Mouse (Mus musculus) naive thymus-derived CD4-positive, alpha-beta T cell, adult 2 months (primary cell): ENCODE results near the gene Tspan3.
A peak's percentile ranks its signal among the peaks of the same experiment; 100 is the strongest.

Experiments
- DNase-seq: peaks from one replicate; pipeline ENCODE4 v3.0.0-alpha.2; 2011; ENCODE audit warnings: low read depth

The Tspan3 gene

GRCm38 (mm10) chr9:56165377-56165776 lies at the start of gene Tspan3:
Gene Tspan3, minus strand, starts transcription at chr9:56165477.
- no peak for DNase-seq

GRCm38 (mm10) chr9:56213451-56214291 lies 48.4 kb upstream of the Tspan3 start:
- DNase-seq = peak; percentile 64

- DNase-seq = peak; percentile 33
These were observed 43.5 kb upstream of the Tspan3 start for GRCm38 (mm10) chr9:56208817-56209216.

GRCm38 (mm10) chr9:56207516-56207915 lies 42.2 kb upstream of the Tspan3 start:
- DNase-seq = no peak

DNA sequence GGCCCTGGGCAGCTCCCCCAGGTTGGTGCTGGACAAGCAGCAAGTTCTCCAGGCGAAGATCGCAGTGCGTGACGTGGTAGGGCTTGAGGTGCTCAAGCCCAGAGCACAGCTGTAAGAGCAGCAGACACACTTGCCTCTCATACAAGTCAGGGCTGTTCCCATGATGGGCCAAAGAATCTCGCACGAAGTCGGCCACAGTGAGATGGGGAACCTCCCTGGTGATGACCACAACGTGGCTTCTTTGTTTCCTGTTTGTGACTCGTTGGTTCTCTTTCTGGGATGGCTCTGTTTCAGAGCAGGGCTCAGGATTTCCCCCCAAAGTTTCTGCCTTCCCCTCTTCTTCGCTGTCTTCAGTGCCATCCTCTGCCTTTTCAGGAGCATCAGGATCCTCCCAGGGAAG lies 41.8 kb upstream of the Tspan3 start:
- DNase-seq = no peak

- DNase-seq = no peak
These were observed 40.1 kb upstream of the Tspan3 start for GRCm38 (mm10) chr9:56205336-56205735.

DNA sequence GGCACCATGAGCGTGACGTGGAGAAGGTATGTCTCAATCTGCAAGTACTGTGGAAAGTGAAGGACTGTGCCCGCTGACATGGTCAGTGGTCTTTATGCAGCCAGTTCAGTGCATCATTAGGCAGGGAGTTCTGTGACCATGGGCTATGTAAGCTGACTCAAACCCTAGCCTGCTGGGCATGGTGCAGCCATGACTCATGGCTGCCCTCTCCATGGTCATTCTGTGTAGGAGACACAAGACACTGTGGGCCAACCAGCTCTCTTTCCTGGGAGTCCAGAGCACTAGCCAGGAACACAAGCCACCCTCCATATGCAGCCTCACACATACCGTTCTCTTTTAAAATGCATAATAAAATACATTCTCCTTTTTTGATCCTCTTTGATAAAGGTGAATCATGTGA lies 39.0 kb upstream of the Tspan3 start:
- DNase-seq = no peak

- DNase-seq = peak; percentile 82
These were observed 35.5 kb upstream of the Tspan3 start for GRCm38 (mm10) chr9:56200645-56201314.

GRCm38 (mm10) chr9:56200200-56200599 lies 34.9 kb upstream of the Tspan3 start:
- no peak for DNase-seq

- no peak for DNase-seq
These were observed 31.6 kb upstream of the Tspan3 start for GRCm38 (mm10) chr9:56196921-56197320.

DNA sequence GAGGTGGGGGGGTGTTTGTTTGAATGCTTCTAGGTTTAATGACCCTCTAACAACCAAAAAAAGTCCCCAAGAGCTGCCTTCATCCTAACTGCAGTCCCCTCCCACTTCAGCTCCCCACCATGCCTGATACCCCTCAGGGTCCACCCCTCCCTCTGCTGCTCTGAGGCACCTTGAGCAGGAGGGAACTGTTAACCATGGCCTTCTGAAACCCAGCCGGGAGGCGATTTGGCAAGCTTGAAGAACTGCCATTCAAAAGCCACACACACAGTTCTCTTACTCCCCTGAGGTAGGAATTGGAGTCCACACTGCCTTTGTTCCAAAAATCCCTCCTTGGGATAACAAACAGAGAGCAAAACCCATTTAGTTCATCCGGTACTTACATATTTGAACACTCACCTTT lies 29.9 kb upstream of the Tspan3 start:
- no peak for DNase-seq

GRCm38 (mm10) chr9:56191498-56192455 lies 26.5 kb upstream of the Tspan3 start:
- no peak for DNase-seq

DNA sequence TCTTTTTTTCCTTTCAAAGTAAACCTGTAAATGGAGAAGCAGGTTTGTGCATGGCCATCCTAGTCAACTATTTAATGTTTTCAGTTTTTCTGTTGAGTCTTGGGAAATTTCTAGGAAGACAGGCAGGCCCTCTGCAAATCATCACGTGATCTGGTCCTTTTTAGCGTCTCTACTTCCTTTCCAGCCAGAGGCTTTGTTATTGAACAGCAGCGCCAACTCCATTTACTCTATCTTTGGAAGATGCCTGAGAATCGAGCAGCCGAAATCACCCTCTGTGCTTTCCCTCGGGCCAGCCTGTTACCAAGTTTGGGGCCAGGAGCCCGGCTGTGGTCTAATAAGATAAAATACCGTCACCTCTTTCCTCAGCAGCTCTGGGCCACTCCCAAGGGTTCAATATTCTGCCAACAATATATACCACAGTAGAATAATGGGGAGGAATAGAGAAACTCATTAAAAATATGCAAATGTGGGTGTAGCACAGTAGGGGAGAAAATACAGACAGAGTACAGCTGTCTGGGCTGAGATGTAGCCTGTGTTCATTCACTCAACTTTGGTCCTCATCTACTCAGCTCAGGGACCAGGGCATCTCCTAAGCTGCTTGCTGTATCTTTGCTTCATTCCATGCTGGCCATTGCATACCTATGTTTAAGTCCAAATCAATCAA lies 15.0 kb upstream of the Tspan3 start:
- DNase-seq = no peak

- DNase-seq = peak; percentile 18
These were observed 14.3 kb upstream of the Tspan3 start for GRCm38 (mm10) chr9:56179416-56180117.

- DNase-seq = no peak
These were observed 12.1 kb upstream of the Tspan3 start for GRCm38 (mm10) chr9:56177354-56177753.

DNA sequence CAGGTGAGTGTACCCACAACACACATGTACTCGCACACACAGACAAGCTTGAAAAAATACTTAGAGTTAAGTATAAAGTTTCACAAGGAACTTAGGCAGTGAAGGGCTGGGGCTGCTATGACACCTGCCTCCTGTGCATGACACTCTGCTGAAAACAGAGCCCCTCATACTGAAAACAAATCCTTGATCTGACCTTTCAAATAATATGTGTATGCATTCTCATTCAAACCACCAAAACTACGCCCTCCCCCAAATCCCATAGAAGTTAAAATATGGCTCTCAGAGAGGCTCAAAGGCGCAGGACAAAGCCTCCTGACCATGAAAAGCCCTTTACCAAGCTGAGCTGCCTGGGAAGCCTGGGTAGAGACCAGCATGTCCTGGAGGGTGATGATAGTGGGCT lies 10.0 kb upstream of the Tspan3 start:
- DNase-seq = no peak

- DNase-seq = no peak
These were observed 2.4 kb upstream of the Tspan3 start for GRCm38 (mm10) chr9:56167690-56168089.

GRCm38 (mm10) chr9:56166161-56166560 lies 884 bp upstream of the Tspan3 start:
- DNase-seq = no peak

- DNase-seq = peak; percentile 86
These were observed 4.7 kb downstream of the Tspan3 start for GRCm38 (mm10) chr9:56160341-56161141.

DNA sequence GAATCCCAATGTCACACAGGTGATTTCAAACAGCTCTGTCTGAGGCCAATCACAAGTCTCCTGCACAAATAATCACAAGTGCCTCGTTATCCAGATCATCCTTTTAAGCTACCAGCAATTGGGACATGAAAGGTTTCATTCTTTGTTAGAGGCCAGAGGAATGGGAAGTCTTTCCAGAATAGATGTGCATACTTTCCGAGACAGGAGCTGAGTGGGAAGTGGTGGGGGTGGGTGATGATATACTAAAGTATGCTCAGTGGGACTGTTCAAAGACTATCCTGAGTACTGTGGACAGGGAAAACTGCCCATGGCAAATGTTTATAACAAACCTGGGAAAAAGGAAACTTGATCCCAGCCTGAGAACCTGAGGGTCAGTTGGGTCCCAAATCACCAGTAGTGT lies 5.8 kb downstream of the Tspan3 start:
- no peak for DNase-seq
